ENCODE assay signal across 24 mouse cellular contexts in genomic region chr13:73939101-73939500, GRCm38 (mm10). TPM values are rescaled to one million over a fixed set of nuclear protein-coding genes. Genes with fewer than 3 reads are reported as not detected.
DNase-seq lines count a peak whose midpoint lies in the region; ATAC-seq and TF ChIP-seq lines count a peak whose summit lies in the region.
"Had no signal": no experiment of that assay in that cellular context is flagged by ENCODE, and none has a peak within 500 bp of the region (broad histone marks: within the 10 kb centered on the region; RNA-seq: fewer than 3 reads in every experiment).

No protein-coding gene starts in this region.

- peak overlapping the region; percentile 87; the same call in 1 of the 2 replicates for H3K4me2 ChIP-seq in hindbrain, embryonic 15.5 days
- no peak overlapping the region for H3K4me2 ChIP-seq in hindbrain, embryonic 13.5 days
- H3K4me2 ChIP-seq in midbrain, embryonic 11.5 days, result no peak overlapping the region
- H3K4me2 ChIP-seq in midbrain, embryonic 15.5 days, result no peak overlapping the region

- peaks cover 20% of the 10 kb centered on the region for H3K4me1 ChIP-seq in hindbrain, embryonic 15.5 days (replicated peaks)
- peaks cover 17% of the 10 kb centered on the region for H3K4me1 ChIP-seq in hindbrain, embryonic 13.5 days (replicated peaks)
- H3K4me1 ChIP-seq in midbrain, embryonic 11.5 days (ENCODE audit: control insufficient read depth, insufficient read depth, low read length), result peaks cover 9% of the 10 kb centered on the region; the same call in 1 of the 2 replicates
- peaks cover 17% of the 10 kb centered on the region for H3K4me1 ChIP-seq in midbrain, embryonic 15.5 days
- H3K4me1 ChIP-seq in E14TG2a.4 (replicated peaks; ENCODE audit: low read depth, low read length), result peaks cover 23% of the 10 kb centered on the region
- H3K4me1 ChIP-seq in limb, embryonic 10.5 days, result peaks cover 14% of the 10 kb centered on the region

- H3K27me3 ChIP-seq in hindbrain, embryonic 15.5 days, result no peaks in the 10 kb centered on the region
- H3K27me3 ChIP-seq in hindbrain, embryonic 13.5 days, result no peaks in the 10 kb centered on the region
- no peaks in the 10 kb centered on the region for H3K27me3 ChIP-seq in midbrain, embryonic 11.5 days (ENCODE audit: control insufficient read depth, insufficient read depth, low read length)
- no peaks in the 10 kb centered on the region for H3K27me3 ChIP-seq in midbrain, embryonic 15.5 days (replicated peaks)
- no peaks in the 10 kb centered on the region for H3K27me3 ChIP-seq in E14TG2a.4 (ENCODE audit: insufficient read depth, low read length)
- no peaks in the 10 kb centered on the region for H3K27me3 ChIP-seq in limb, embryonic 10.5 days (ENCODE audit: low read depth, poor library complexity, severe bottlenecking)
- H3K27me3 ChIP-seq: embryonic facial prominence, embryonic 13.5 days; forebrain, embryonic 12.5 days; Patski had no signal

- 95% methylated on average over 5 of the region's 5 CpGs for WGBS in hindbrain, embryonic 15.5 days
- WGBS in hindbrain, embryonic 13.5 days, result 95% methylated on average over 5 of the region's 5 CpGs
- 95% methylated on average over 5 of the region's 5 CpGs for WGBS in midbrain, embryonic 11.5 days
- WGBS in midbrain, embryonic 15.5 days, result 94% methylated on average over 5 of the region's 5 CpGs
- 92% methylated on average over 5 of the region's 5 CpGs for WGBS in limb, embryonic 10.5 days

- no peaks in the 10 kb centered on the region for H3K9me3 ChIP-seq in hindbrain, embryonic 15.5 days
- H3K9me3 ChIP-seq in hindbrain, embryonic 13.5 days, result no peaks in the 10 kb centered on the region
- no peaks in the 10 kb centered on the region for H3K9me3 ChIP-seq in midbrain, embryonic 11.5 days (ENCODE audit: control insufficient read depth, low read length)
- H3K9me3 ChIP-seq in midbrain, embryonic 15.5 days, result no peaks in the 10 kb centered on the region
- H3K9me3 ChIP-seq in E14TG2a.4 (ENCODE audit: low read length), result no peaks in the 10 kb centered on the region
- H3K9me3 ChIP-seq in limb, embryonic 10.5 days (replicated peaks), result no peaks in the 10 kb centered on the region
- H3K9me3 ChIP-seq: embryonic facial prominence, embryonic 13.5 days; forebrain, embryonic 12.5 days; hindbrain, embryonic 10.5 days had no signal

- H3K36me3 ChIP-seq in hindbrain, embryonic 15.5 days, result peaks cover 37% of the 10 kb centered on the region
- peaks cover 43% of the 10 kb centered on the region for H3K36me3 ChIP-seq in hindbrain, embryonic 13.5 days
- peaks cover 15% of the 10 kb centered on the region for H3K36me3 ChIP-seq in midbrain, embryonic 11.5 days (ENCODE audit: control insufficient read depth, insufficient read depth, low read length)
- peaks cover 33% of the 10 kb centered on the region for H3K36me3 ChIP-seq in midbrain, embryonic 15.5 days (replicated peaks)
- peaks cover 61% of the 10 kb centered on the region for H3K36me3 ChIP-seq in E14TG2a.4 (ENCODE audit: insufficient read depth, low read length)
- peaks cover 68% of the 10 kb centered on the region for H3K36me3 ChIP-seq in limb, embryonic 10.5 days

- H3K9ac ChIP-seq in hindbrain, embryonic 15.5 days, result no peak overlapping the region
- H3K9ac ChIP-seq in hindbrain, embryonic 13.5 days, result no peak overlapping the region
- H3K9ac ChIP-seq in midbrain, embryonic 11.5 days (ENCODE audit: low read length), result no peak overlapping the region
- no peak overlapping the region for H3K9ac ChIP-seq in midbrain, embryonic 15.5 days

- peak; percentile 56 for DNase-seq in midbrain, embryonic 11.5 days (ENCODE audit: low spot score, missing footprints)
- DNase-seq in limb, embryonic 10.5 days (ENCODE audit: low spot score), result no peak
- no peak for DNase-seq in kidney, postnatal 4 days
- DNase-seq: adrenal gland, adult 2 months; adrenal gland, postnatal 25 days; B cell, adult 2 months; cerebellum, adult 18-20 months; cerebellum, adult 9-11 months; cerebellum, postnatal 36 days; gastrocnemius, adult 2 months; gastrocnemius, postnatal 25 days; heart, postnatal 10 days had no signal

- ATAC-seq in hindbrain, embryonic 15.5 days (ENCODE audit: low FRiP score, low read depth), result no peak
- ATAC-seq in hindbrain, embryonic 13.5 days (ENCODE audit: low FRiP score), result no peak
- ATAC-seq in midbrain, embryonic 11.5 days (ENCODE audit: low FRiP score), result no peak
- ATAC-seq in midbrain, embryonic 15.5 days (replicated peaks), result no peak
- ATAC-seq: CD4-positive, CD25-positive, alpha-beta regulatory T cell, adult 4 months; hindbrain, postnatal 0 days; Patski had no signal

- H3K27ac ChIP-seq in hindbrain, embryonic 15.5 days (replicated peaks), result no peak overlapping the region
- H3K27ac ChIP-seq in hindbrain, embryonic 13.5 days, result no peak overlapping the region
- no peak overlapping the region for H3K27ac ChIP-seq in midbrain, embryonic 11.5 days (ENCODE audit: low read depth, low read length)
- H3K27ac ChIP-seq in midbrain, embryonic 15.5 days, result no peak overlapping the region
- no peak overlapping the region for H3K27ac ChIP-seq in limb, embryonic 10.5 days
- H3K27ac ChIP-seq: embryonic facial prominence, embryonic 13.5 days; forebrain, embryonic 12.5 days; gastrocnemius, adult 2 months; hindbrain, postnatal 0 days had no signal

- H3K4me3 ChIP-seq in hindbrain, embryonic 15.5 days, result no peak overlapping the region
- no peak overlapping the region for H3K4me3 ChIP-seq in hindbrain, embryonic 13.5 days
- H3K4me3 ChIP-seq in midbrain, embryonic 11.5 days (ENCODE audit: low read depth, low read length), result no peak overlapping the region
- H3K4me3 ChIP-seq in midbrain, embryonic 15.5 days, result no peak overlapping the region
- H3K4me3 ChIP-seq in E14TG2a.4 (replicated peaks; ENCODE audit: low read length), result peak overlapping the region; percentile 90
- H3K4me3 ChIP-seq in limb, embryonic 10.5 days, result no peak overlapping the region

- no peak for TF ChIP-seq CTCF in E14TG2a.4 (conservative IDR thresholded peaks at IDR 0.05; ENCODE audit: low read length)

RNA-seq across cellular contexts. Expression of gene Brd9, which starts 1.5 kb away (rescaled TPM):
- 82.9 and 88.1 TPM in 2 replicates for polyA plus RNA-seq in hindbrain, embryonic 15.5 days (2015; fragmentation: Nextera tagmentation; extraction: Ambion mirVana)
- 98.9 and 105 TPM in 2 replicates for polyA plus RNA-seq in hindbrain, embryonic 13.5 days (2015; fragmentation: Nextera tagmentation; extraction: Ambion mirVana)
- polyA plus RNA-seq in midbrain, embryonic 11.5 days (2014; fragmentation: Nextera tagmentation; extraction: Ambion mirVana), result 76.7 and 84.8 TPM in 2 replicates
- polyA plus RNA-seq in midbrain, embryonic 15.5 days (2015; fragmentation: Nextera tagmentation; extraction: Ambion mirVana), result 97.4 and 104 TPM in 2 replicates
- 42.8 and 55.3 TPM in 2 replicates for polyA plus RNA-seq in limb, embryonic 10.5 days (2016; fragmentation: Nextera tagmentation; extraction: Ambion mirVana)

RNA-seq across cellular contexts. Expression of gene Trip13, which starts 1.5 kb away (rescaled TPM):
- polyA plus RNA-seq in hindbrain, embryonic 15.5 days (2015; fragmentation: Nextera tagmentation; extraction: Ambion mirVana), result 10.2 and 11.0 TPM in 2 replicates
- polyA plus RNA-seq in hindbrain, embryonic 13.5 days (2015; fragmentation: Nextera tagmentation; extraction: Ambion mirVana), result 14.0 and 15.2 TPM in 2 replicates
- 53.4 and 57.1 TPM in 2 replicates for polyA plus RNA-seq in midbrain, embryonic 11.5 days (2014; fragmentation: Nextera tagmentation; extraction: Ambion mirVana)
- polyA plus RNA-seq in midbrain, embryonic 15.5 days (2015; fragmentation: Nextera tagmentation; extraction: Ambion mirVana), result 11.6 and 13.0 TPM in 2 replicates
- polyA plus RNA-seq in limb, embryonic 10.5 days (2016; fragmentation: Nextera tagmentation; extraction: Ambion mirVana), result 80.2 and 81.1 TPM in 2 replicates

RNA-seq across cellular contexts. Expression of gene Zdhhc11, which starts 24.6 kb away (rescaled TPM):
- not detected in 2 replicates for polyA plus RNA-seq in hindbrain, embryonic 15.5 days (2015; fragmentation: Nextera tagmentation; extraction: Ambion mirVana)
- polyA plus RNA-seq in hindbrain, embryonic 13.5 days (2015; fragmentation: Nextera tagmentation; extraction: Ambion mirVana), result not detected in 2 replicates
- not detected in 2 replicates for polyA plus RNA-seq in midbrain, embryonic 11.5 days (2014; fragmentation: Nextera tagmentation; extraction: Ambion mirVana)
- polyA plus RNA-seq in midbrain, embryonic 15.5 days (2015; fragmentation: Nextera tagmentation; extraction: Ambion mirVana), result not detected in 2 replicates
- polyA plus RNA-seq in limb, embryonic 10.5 days (2016; fragmentation: Nextera tagmentation; extraction: Ambion mirVana), result not detected in 2 replicates
- polyA plus RNA-seq: adrenal gland, adult 2 months; CD4-positive, CD25-positive, alpha-beta regulatory T cell, adult 4 months; embryonic facial prominence, embryonic 13.5 days; forebrain, embryonic 12.5 days; heart, embryonic 14.5 days; hindbrain, embryonic 10.5 days; hindbrain, postnatal 0 days; intestine, embryonic 14.5 days; Patski had no signal
